Mouse (Mus musculus) olfactory bulb, adult 2 months (tissue): ENCODE measurements around the gene B4gat1.

Experiments
- CTCF ChIP-seq: fragments of 200-500 bp; IDR thresholded peaks from 2 replicates; pipeline ENCODE4 v1.5.1; 2012; ENCODE audit warnings: low read depth, mild to moderate bottlenecking, low read length, moderate library complexity; ENCODE audit not compliant: insufficient read depth
- POLR2A ChIP-seq: fragments of 200-500 bp; IDR thresholded peaks from 2 replicates; pipeline ENCODE4 v1.6.1; 2012; ENCODE audit warnings: mild to moderate bottlenecking, low read depth, low read length, moderate library complexity; ENCODE audit not compliant: insufficient read depth

GRCm38 (mm10) chr19:4994043-4994442 lies 44.6 kb upstream of the B4gat1 start:
- no peak for TF ChIP-seq CTCF
- TF ChIP-seq POLR2A, result no peak
